Mouse (Mus musculus) thymus, adult 18-20 months (tissue): ENCODE data around the gene Ezh1.
"Not testable (repeated sequence)": the region's sequence is repeated elsewhere in the genome, so short reads cannot be mapped to it uniquely, and the experiment has no call there.

Source experiments
- DNase-seq, 2 experiments: peaks; one replicate each; pipeline ENCODE4 v3.0.0; 2022; ENCODE audit warnings: mixed read lengths in 2 of 2

Gene Ezh1

DNA sequence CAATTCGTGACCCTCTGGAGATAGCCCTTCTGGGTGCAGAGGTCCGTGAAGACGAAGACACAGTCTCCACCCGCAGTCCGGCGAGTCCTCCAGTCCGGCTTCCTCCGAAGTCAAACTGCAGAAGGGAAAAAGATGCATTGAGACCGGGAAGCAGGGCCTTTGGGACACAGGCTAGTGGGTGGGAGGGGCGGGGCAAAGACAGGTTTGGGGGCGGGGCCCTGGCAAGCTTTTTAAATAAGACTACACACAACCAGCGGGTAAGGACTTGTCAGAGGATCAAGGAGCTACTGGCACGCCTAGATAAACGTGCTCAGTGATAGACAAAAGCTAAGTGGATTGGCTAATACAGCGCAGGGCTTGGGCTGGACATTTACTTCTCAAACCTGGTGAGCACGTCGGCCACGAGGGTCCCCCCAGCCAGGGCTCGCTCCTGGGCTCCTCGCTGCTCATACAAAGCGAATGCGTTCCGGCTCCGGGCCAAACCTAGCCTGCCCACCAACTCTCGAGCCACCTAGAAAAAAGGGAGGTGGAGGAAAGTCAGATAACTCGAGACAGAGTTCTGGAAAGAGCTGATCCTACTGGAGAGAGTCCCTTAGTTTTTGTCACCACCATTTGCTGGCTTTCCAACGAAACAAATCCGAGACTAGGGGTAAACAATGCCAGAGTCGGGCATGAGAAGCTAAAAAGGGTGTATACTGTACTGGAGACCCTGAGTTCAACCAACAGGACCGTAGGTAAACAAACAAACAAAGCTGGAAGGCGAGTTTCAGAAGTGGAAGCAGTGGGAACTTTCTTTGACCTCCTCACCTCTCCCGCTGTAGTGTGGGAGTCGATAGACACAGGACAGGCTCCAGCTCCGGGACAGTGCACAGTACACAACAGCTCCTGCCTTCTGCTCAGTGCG lies 61.3 kb downstream of the Ezh1 start:
- no peak for DNase-seq

GRCm38 (mm10) chr11:101164351-101164665 lies 62.0 kb downstream of the Ezh1 start:
- no peak for DNase-seq

DNA sequence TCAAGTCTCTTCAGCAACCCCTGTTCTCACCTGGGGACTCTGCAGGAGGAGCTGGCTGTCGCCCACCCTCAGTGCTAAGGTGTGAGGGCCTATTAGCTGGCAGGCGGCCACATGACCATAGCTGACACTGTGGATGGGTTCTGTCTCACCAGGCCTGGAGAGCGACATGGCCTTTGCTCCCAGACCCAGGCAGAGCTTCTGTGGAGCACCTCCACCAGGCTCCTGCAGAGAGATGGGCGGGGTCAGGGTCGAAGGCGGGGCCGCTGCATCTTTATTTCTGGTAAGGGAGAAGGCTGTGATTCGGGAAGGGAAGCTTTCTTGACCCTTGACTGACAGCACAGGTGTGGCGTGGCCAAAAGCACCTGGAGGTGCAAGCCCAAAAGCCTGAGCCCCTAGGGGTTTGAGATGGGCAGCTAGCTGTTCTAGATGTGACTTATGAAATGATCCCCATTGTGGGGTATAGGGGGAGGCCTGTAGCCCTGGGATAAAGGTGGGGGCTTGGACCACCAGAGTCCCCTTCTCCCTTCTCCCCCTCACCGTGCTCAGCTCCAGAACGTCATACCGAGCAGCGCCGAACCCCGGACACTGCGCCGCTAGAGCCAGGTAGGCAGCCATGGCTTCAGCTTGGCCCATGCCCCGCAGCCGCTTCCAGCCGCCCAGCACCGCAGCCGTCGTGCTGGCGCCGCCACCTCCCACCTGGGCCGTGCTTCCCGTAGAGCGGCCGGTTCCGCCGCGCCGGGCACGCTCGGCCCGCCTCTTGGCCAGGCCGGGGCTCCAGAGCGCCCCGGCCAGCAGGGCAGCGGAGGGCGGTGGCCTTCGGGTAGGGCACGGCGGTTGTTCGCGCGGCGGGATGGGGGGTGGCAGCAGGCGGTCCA lies 62.5 kb downstream of the Ezh1 start:
- no peak for DNase-seq

- DNase-seq: no peak
Measured at GRCm38 (mm10) chr11:101162772-101163171, 63.5 kb downstream of the Ezh1 start.

GRCm38 (mm10) chr11:101162301-101162700 lies 64.0 kb downstream of the Ezh1 start:
- no peak for DNase-seq

GRCm38 (mm10) chr11:101161551-101161950 lies 64.7 kb downstream of the Ezh1 start:
- DNase-seq: no peak

GRCm38 (mm10) chr11:101160981-101161505 lies 65.2 kb downstream of the Ezh1 start:
- DNase-seq: not testable (repeated sequence)

- not testable (repeated sequence) for DNase-seq
Measured at GRCm38 (mm10) chr11:101160151-101160550, 66.1 kb downstream of the Ezh1 start.

GRCm38 (mm10) chr11:101155728-101156371 lies 70.4 kb downstream of the Ezh1 start, which contains the start of gene Tubg2:
Gene Tubg2, plus strand, starts transcription at chr11:101155907.
- DNase-seq: peak; percentile 42 to 60

DNA sequence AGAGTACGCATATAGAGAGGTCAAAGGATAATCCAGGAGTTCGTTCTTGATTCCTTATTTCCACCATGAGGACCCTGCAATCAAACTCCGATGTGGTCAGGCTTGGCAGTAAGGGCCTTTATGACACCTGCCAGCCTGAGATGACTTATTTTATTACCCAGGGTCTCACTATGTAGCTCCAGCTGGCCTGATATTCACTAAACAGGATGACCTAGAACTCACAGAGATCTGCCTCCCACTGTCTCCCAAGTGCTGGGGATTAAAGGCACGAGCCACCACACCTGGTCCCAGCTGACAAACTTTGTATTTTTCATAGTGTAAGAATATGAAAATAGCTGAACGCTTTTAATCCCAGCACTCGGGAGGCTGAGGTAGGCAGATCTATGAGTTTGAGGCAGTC lies 71.1 kb downstream of the Ezh1 start:
- DNase-seq: no peak

DNA sequence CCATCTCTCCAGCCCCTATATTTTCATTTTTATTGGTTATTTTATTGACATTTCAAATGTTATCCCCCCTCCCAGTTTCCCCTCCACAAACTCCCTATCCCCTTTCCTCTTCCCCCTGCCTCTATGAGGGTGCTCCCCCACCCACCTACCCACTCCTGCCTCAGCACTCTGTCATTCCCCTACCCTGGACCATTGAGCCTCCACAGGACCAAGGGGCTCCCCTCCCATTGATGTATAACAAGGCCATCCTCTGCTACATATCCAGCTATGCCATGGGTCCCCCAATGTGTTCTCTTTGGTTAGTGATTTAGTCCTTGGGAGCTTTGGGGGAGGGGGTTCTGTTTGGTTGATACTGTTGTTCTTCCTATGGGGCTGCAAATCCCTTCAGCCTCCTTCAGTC lies 71.6 kb downstream of the Ezh1 start:
- DNase-seq: no peak

DNA sequence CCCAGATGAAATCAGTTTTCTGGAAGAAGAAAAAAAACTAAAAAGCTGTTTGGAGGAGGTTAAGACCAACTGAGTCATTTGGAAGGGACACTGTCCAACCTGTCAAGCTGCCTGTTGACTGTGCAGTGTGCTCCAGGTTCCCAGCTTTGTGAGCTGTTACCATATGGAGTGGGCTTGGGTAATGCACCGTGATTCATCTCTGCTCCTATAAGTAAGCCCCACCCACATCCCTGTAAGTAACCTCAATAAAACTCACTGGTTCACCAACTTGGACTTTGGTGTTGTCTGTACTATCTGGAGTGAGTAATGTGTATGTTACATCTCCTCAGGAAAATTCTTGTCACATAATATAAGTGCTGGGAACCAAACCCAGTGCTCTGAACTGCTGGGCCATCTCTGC lies 73.4 kb downstream of the Ezh1 start:
- DNase-seq: no peak

- no peak for DNase-seq
Measured at GRCm38 (mm10) chr11:101151063-101151462, 75.2 kb downstream of the Ezh1 start.

- DNase-seq: no peak
Measured at GRCm38 (mm10) chr11:101149178-101150105, 76.8 kb downstream of the Ezh1 start.

DNA sequence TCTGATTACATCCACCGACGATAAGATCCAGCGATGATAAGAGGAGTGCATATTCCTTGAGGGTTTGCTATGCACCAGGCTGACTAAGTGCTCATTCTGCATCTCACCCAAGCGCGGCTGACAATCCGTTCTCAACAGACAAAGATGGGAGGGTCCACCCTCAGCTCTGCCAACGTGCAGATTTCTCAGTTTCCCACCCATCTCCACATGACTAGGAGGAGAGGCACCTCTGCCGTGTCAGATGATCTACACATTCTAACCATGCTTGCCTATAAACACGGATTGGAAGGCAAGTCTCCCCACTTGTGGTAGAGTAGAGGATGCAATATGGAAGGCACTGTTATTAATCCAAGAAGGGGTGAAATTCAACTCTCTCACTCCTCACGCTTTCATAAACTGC lies 77.5 kb downstream of the Ezh1 start:
- DNase-seq: no peak

DNA sequence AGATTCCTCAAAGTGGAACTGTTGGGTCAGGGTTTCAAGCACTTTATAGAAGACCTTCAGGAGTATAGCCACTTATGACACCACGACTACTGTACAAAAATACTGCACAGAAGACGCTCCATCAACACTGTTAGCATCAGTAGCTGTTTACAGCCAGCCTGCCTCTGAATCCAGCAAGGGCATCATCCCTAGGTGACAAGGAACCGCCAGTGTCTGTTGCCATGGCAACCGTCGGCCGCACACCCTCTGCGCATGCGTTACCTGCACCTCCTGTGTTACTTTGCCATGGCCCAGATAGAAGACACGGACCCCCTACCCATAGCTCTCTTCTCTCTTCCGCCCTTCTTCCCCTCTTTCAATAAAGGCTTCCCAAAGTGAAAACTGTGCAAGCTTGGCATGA lies 79.9 kb downstream of the Ezh1 start:
- DNase-seq: no peak

DNA sequence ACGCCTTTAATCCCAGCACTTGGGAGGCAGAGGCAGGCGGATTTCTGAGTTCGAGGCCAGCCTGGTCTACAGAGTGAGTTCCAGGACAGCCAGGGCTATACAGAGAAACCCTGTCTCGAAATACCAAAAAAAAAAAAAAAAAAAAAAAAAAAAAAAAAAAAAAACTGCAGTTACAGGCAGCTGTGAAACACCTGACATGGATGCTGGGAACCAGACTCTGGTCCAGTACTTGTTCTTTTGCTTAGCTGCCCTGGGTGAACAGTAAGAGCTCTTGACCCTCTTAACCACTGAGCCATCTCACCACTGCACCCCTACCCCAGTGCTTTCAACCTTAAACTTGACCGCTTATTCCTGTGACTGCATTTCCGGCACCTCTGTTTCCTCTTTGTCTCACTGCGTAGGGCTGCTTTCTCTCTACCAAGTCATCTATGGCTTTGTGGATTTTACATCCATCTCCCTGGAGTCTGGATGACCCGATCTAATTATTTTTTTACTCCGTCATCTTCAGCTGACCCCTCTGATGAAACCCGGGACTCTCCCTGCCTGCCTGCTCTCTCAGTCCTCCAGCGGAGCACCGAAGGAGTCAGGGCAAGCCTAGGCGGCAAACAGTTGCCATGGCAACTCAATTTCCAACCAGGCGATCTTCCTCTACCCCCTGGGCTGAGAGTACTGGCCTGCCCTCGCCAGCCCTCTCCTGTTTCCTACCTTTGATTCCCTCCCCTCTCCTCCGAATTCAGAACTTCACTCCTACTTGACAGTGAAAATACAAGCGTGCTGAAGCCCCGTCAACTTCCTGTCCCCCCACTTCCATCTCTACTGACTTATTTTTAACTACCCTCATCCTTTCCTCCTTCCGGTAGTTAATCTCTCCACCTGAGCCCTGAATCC lies 82.7 kb downstream of the Ezh1 start:
- DNase-seq: peak; percentile 30 to 61

- DNase-seq: no peak
Measured at GRCm38 (mm10) chr11:101142215-101142967, 83.9 kb downstream of the Ezh1 start.
